Mouse (Mus musculus): ENCODE results near the gene Pkd1l2. TPM values are rescaled to one million over a fixed set of nuclear protein-coding genes. Genes with fewer than 3 reads are reported as not detected.

Gene Pkd1l2
- polyA plus RNA-seq, 2 experiments from 2014 or later: 0.31 to 0.74 TPM

GRCm38 (mm10) chr8:117082947-117083559 is 804 bp upstream of the Pkd1l2 start:
- no peak for ATAC-seq

- ATAC-seq: no peak
Measured at GRCm38 (mm10) chr8:117079652-117080051, 2.6 kb downstream of the Pkd1l2 start.

- ATAC-seq: no peak
Measured at GRCm38 (mm10) chr8:117078367-117078926, 3.8 kb downstream of the Pkd1l2 start.

- ATAC-seq: no peak
Measured at GRCm38 (mm10) chr8:117074350-117075182, 7.7 kb downstream of the Pkd1l2 start.

GRCm38 (mm10) chr8:117069708-117070107 is 12.5 kb downstream of the Pkd1l2 start:
- ATAC-seq: no peak

GRCm38 (mm10) chr8:117068294-117068693 is 14.0 kb downstream of the Pkd1l2 start:
- no peak for ATAC-seq

GRCm38 (mm10) chr8:117067396-117067795 is 14.9 kb downstream of the Pkd1l2 start:
- ATAC-seq: no peak

- no peak for ATAC-seq
Measured at GRCm38 (mm10) chr8:117066955-117067354, 15.3 kb downstream of the Pkd1l2 start.

GRCm38 (mm10) chr8:117061180-117061880 is 20.9 kb downstream of the Pkd1l2 start:
- no peak for ATAC-seq

- no peak for ATAC-seq
Measured at GRCm38 (mm10) chr8:117060306-117060705, 21.9 kb downstream of the Pkd1l2 start.

- no peak for ATAC-seq
Measured at GRCm38 (mm10) chr8:117059021-117059420, 23.2 kb downstream of the Pkd1l2 start.

- ATAC-seq: no peak
Measured at GRCm38 (mm10) chr8:117055097-117055496, 27.2 kb downstream of the Pkd1l2 start.

- ATAC-seq: no peak
Measured at GRCm38 (mm10) chr8:117054146-117054545, 28.1 kb downstream of the Pkd1l2 start.

GRCm38 (mm10) chr8:117053135-117054079 is 28.8 kb downstream of the Pkd1l2 start:
- ATAC-seq: no peak

- no peak for ATAC-seq
Measured at GRCm38 (mm10) chr8:117051316-117051715, 30.9 kb downstream of the Pkd1l2 start.

GRCm38 (mm10) chr8:117050763-117051162 is 31.5 kb downstream of the Pkd1l2 start:
- no peak for ATAC-seq

- no peak for ATAC-seq
Measured at GRCm38 (mm10) chr8:117049444-117049843, 32.8 kb downstream of the Pkd1l2 start.

- ATAC-seq: no peak
Measured at GRCm38 (mm10) chr8:117043584-117043983, 38.7 kb downstream of the Pkd1l2 start.

GRCm38 (mm10) chr8:117039843-117040242 is 42.4 kb downstream of the Pkd1l2 start:
- ATAC-seq: no peak

- ATAC-seq: no peak
Measured at GRCm38 (mm10) chr8:117037374-117037935, 44.8 kb downstream of the Pkd1l2 start.

GRCm38 (mm10) chr8:117033393-117033792 is 48.9 kb downstream of the Pkd1l2 start:
- ATAC-seq: peak; percentile 49

- no peak for ATAC-seq
Measured at GRCm38 (mm10) chr8:117032609-117033008, 49.6 kb downstream of the Pkd1l2 start.
